Mouse (Mus musculus) brain, adult 2 months (tissue): Measurements from ENCODE around the gene Psd4.

Experiments used
- DNase-seq: peaks from one replicate; pipeline ENCODE4 v3.0.0; 2011; ENCODE audit warnings: low read depth, low spot score

Psd4 gene

DNA sequence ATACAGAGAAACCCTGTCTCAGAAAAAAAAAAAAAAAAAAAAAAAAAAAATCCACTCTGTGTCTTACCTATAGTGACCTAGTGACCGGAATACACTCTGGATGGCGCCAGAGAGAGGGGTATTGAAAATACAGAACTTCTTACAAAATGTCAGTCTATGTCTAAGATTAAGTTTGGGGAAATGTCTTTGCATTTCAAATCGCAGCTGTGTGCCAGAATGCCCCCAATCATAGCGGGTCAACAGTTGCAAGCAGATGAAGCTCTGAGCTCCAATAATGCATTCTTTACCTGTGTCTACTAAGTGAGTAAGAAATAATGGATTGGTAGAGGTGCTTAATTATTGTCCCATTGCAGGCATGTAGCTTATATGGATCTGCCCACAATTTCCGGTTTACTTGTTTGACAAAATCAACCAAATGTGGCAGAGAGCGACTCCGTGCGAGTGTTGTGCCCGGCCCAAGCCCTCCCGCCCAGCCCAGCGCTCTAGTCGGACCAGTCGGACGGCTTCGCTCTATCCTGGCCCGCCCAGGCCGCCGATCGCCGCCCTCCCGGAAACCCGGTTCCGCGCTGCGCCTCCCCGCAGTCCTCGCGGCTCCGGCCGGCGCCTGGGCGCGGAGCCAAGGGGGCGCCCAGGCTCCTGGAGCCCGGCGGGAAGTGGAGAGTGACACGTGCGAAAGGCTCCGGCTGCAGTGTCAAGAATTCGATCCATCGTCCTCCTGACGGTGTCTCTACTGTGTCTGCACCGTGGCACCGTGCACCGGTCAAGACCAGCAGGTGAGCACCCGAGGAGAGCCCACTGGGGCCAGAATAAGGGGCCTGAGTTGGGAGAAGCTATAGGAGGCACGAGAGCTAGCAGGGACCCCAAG lies at the start of gene Psd4:
TSS of gene Psd4 (plus strand) at position 551 of the 865 bp plus-strand sequence.
- no peak for DNase-seq

DNA sequence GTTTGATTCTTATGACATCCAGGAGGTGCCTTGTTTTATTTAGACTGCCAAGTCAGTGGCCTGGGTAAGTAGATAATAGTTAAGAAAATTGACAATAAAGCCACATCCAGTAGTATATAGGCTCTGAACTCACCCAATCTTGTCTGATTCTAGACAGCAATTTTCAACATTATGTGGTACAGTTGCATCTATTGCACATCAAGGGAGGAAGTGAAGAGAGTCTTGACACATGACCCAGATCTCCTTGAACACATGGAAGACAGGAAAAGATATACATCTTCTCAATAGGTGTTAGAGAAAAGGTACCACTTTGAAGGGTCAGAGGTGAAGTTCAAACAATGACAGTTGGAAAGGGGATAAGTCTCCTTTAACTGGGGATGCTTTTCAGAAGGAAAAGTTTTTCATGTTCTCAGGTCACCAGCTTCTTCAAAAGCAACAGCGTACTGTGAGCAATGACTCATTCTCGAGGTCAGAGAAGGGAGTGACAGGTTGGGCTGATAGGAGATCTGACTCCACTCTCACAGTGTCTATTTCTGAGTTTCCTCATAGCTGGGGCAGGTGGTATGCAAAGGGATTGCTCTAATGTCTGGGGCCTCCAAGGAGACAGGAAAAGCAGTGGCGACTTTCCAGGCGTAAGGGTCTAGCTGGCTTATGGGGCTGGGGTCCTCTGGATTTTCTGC lies 49.3 kb upstream of the Psd4 start:
- DNase-seq: no peak

GRCm38 (mm10) chr2:24335333-24335732 lies 32.0 kb upstream of the Psd4 start:
- no peak for DNase-seq

- no peak for DNase-seq
Measured at GRCm38 (mm10) chr2:24336545-24336944, 30.8 kb upstream of the Psd4 start, which contains the start of gene Il1rn. TSS of gene Il1rn (plus strand) at chr2:24336853.

DNA sequence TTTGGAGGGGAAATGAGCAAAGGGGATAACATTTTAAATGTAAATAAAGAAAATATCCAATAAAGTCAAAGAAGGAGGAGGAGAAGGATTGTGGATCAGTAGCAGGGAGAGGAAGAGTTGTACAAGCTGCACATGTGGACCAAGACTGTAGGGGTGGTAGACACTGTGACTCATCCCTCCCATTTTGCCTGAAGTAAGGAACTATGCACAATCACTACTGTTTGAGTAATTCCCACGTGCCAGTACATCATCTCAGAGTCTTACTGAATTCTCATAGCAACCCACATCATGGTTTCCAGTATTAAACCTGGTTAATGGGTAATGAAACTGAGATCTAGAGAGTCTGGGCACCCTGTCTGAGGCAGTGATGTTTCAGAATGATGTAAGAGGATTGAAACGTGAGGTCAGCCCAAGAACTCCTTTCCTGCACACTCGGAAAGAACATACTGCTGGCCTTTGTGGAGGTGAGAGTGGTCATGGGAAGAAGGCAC lies 25.9 kb upstream of the Psd4 start:
- DNase-seq: peak; percentile 36

DNA sequence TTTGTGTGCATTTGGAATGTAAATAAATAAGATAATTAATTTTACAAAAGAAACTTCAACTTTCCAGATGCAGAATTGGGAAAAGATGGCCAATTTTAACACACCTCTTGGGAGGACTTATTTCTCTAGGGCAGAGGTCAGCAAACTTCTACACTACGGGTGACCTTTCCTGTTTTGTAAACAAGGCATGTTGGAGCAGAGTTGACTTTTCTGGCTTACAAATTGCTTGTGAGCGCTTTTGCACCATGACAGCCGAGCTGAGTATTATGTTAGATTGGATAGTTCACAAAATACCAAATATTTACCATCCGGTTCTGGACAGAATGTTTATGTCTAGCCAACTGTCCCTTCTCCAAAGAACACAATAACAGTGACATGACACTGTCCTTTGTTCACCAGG lies 22.8 kb upstream of the Psd4 start:
- no peak for DNase-seq

- no peak for DNase-seq
Measured at GRCm38 (mm10) chr2:24345056-24345455, 22.3 kb upstream of the Psd4 start.

DNA sequence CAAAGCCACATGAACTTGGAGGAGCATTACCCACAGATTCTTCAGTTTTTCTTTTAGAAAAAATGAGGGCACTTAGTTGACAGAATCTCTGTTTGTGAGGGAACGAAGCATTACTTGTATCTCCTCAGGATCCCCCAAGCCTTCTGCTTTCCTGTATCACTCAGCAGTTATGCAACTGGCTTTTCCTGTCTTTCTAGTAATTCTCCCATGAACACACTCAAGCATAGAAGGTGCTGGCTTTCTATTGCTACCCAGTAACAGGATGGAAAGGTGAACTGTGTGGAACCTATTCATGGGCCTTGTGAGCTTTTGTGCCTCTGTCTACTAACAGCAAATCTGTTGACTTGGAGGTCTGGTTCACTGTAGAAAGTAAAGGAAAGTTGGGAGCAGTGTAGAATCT lies 19.5 kb upstream of the Psd4 start:
- no peak for DNase-seq

GRCm38 (mm10) chr2:24351159-24351558 lies 16.2 kb upstream of the Psd4 start:
- DNase-seq: no peak

- no peak for DNase-seq
Measured at GRCm38 (mm10) chr2:24353042-24353441, 14.3 kb upstream of the Psd4 start.

DNA sequence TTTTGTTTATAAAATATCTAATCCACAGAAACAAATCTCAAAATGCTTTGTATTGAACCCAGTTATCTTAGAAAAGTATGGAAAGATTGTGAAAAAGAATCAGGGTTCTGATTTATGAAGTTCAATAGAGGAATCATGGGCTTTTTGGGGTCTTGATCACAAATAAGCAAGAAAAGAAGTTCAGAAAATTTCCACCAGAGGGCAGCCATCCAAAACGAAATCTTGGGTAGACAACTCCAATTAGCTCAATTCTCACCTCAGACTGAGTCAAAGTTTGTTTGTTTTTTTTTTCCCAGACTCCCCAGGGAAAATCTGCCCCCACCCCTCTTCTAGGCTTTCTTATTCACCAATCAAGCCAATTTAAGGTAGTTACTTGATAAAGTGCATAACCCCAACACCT lies 9.7 kb upstream of the Psd4 start:
- DNase-seq: peak; percentile 42

DNA sequence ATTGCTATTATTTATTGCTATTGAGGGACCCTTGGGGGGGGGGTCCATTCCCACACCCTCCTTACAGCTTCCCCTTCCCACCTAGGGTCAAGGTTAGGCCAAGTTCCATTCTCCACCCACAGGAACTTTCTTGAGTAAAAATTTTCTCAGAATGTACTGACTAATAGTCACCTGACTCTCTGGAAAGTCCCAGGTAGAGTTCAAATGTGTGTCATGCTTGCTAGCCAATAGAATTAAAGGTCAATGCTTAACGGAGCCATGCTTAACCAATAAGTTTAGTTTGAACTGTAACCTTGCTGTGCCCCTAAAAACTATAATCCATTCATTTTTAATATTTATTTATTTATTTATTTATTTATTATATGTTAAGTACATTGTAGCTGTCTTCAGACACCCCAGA lies 8.0 kb upstream of the Psd4 start:
- no peak for DNase-seq

DNA sequence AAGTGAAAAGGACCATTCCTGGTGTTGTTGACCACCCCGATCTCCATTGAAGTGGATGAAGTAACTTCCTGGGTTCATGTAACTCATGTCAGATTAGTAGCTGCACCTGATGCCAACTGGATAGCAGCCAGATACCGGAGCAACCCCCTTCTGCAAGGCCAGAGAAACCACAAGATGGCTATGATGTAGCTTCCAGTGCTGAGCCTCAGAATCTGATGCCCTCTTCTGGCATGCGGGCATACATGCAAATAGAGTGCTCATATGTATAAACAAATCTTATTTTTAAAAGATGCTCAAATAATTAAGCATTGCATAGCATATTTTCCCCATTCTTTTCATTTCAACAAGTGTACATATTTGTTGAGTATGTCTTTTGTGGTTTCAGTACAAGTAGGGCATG lies 3.6 kb upstream of the Psd4 start:
- no peak for DNase-seq

GRCm38 (mm10) chr2:24366214-24366975 lies 985 bp upstream of the Psd4 start:
- DNase-seq: peak; percentile 17

DNA sequence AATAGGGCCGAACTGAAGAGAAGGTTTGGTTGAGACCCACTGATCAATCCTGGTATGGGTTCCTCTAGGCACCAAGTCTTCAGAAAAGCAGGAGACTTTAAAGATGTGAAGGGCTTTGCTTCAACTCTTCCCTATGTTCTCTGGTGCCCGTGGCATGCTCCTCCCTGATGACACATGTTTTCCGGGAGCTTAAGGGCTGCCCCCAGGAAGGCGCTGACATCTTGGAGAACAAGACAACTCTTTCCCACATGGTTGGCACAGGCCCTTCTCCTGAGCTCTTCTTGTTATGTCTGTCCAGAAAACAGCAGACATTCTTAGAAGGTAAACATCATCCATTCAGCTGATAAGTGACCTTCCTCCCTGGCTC lies 498 bp downstream of the Psd4 start:
- no peak for DNase-seq

GRCm38 (mm10) chr2:24378747-24379450 lies 11.5 kb downstream of the Psd4 start:
- no peak for DNase-seq

- DNase-seq: no peak
Measured at GRCm38 (mm10) chr2:24382456-24383230, 15.3 kb downstream of the Psd4 start.

DNA sequence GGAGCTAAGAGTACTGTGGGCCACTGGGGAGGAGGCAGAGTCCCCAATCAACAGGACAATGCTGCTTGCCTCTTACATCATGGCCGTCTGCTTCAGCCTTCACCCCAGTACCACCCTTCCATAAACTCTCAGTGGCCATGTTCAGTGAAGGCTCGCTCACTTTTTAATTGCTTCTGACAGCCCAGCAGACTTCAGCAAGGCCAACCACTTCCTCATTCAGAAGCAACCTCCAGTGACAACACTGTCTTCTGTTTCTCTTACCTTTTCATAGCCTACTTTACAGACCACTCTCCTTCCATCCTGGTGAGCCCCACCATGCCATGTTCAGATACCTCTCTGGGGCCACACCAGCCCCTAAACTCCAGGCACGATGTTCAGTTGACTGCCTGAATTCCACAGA lies 16.3 kb downstream of the Psd4 start:
- DNase-seq: no peak

- no peak for DNase-seq
Measured at GRCm38 (mm10) chr2:24384393-24384792, 17.0 kb downstream of the Psd4 start.

GRCm38 (mm10) chr2:24385111-24385961 lies 18.0 kb downstream of the Psd4 start:
- DNase-seq: no peak
